Mouse (Mus musculus) olfactory bulb, adult 2 months (tissue): Measurements from ENCODE around the gene Slc16a10.

Source experiments
- CTCF ChIP-seq: fragments of 200-500 bp; IDR thresholded peaks from 2 replicates; pipeline ENCODE4 v1.5.1; 2012; ENCODE audit warnings: low read depth, mild to moderate bottlenecking, low read length, moderate library complexity; ENCODE audit not compliant: insufficient read depth
- POLR2A ChIP-seq: fragments of 200-500 bp; IDR thresholded peaks from 2 replicates; pipeline ENCODE4 v1.6.1; 2012; ENCODE audit warnings: mild to moderate bottlenecking, low read depth, low read length, moderate library complexity; ENCODE audit not compliant: insufficient read depth

DNA sequence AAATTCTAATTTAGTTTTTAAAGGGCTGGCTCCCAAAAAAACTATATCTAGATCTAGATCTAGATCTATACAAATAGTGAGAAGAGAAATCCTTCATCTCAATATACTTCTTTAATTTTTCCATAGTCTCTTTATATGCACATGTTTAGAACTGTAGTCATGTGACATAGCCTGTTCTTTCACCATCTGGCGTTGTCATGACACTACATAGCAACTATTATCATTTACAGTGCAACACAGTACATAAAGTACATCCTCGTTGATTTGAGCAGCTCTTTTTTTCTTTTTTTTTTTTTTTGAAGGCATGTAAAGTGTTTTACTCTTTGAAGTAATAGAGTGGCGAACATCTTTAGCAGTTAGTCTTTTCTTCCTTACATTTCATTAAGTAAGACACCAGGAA lies 22.6 kb downstream of the Slc16a10 start:
- TF ChIP-seq POLR2A (no peak), CTCF (no peak)
